Mouse (Mus musculus) CD4-positive helper T cell, adult 2 months (primary cell): ENCODE measurements around the gene Fam107b.
A peak's percentile ranks its signal among the peaks of the same experiment; 100 is the strongest.

Experiments
- DNase-seq: peaks from one replicate; pipeline ENCODE4 v3.0.0-alpha.2; 2012; ENCODE audit warnings: low read depth, missing footprints, low spot score

The Fam107b gene

GRCm38 (mm10) chr2:3739351-3739961, 169.2 kb downstream of the Fam107b start:
- no peak for DNase-seq

- no peak for DNase-seq
Observed at GRCm38 (mm10) chr2:3740256-3740655, 170.0 kb downstream of the Fam107b start.

- no peak for DNase-seq
Observed at GRCm38 (mm10) chr2:3740670-3741069, 170.4 kb downstream of the Fam107b start.

- DNase-seq: peak; percentile 45
Observed at GRCm38 (mm10) chr2:3742519-3742918, 172.2 kb downstream of the Fam107b start.

GRCm38 (mm10) chr2:3745041-3745440, 174.8 kb downstream of the Fam107b start:
- DNase-seq: no peak

GRCm38 (mm10) chr2:3745910-3746606, 175.8 kb downstream of the Fam107b start:
- no peak for DNase-seq

- no peak for DNase-seq
Observed at GRCm38 (mm10) chr2:3748714-3749503, 178.6 kb downstream of the Fam107b start.

- DNase-seq: peak; percentile 64
Observed at GRCm38 (mm10) chr2:3749504-3750024, 179.3 kb downstream of the Fam107b start.

- peak; percentile 70 for DNase-seq
Observed at GRCm38 (mm10) chr2:3750126-3750525, 179.8 kb downstream of the Fam107b start.

- no peak for DNase-seq
Observed at GRCm38 (mm10) chr2:3752365-3752764, 182.1 kb downstream of the Fam107b start.

- DNase-seq: no peak
Observed at GRCm38 (mm10) chr2:3752893-3753292, 182.6 kb downstream of the Fam107b start.

- DNase-seq: peak; percentile 78
Observed at GRCm38 (mm10) chr2:3753749-3754148, 183.5 kb downstream of the Fam107b start.

- no peak for DNase-seq
Observed at GRCm38 (mm10) chr2:3755936-3756335, 185.6 kb downstream of the Fam107b start.

- no peak for DNase-seq
Observed at GRCm38 (mm10) chr2:3758406-3758805, 188.1 kb downstream of the Fam107b start.

- no peak for DNase-seq
Observed at GRCm38 (mm10) chr2:3760234-3760836, 190.0 kb downstream of the Fam107b start.

GRCm38 (mm10) chr2:3764136-3764535, 193.8 kb downstream of the Fam107b start:
- DNase-seq: no peak

GRCm38 (mm10) chr2:3765957-3766783, 195.9 kb downstream of the Fam107b start:
- no peak for DNase-seq

GRCm38 (mm10) chr2:3769260-3769659, 199.0 kb downstream of the Fam107b start:
- DNase-seq: peak; percentile 81

GRCm38 (mm10) chr2:3769786-3770318, 199.6 kb downstream of the Fam107b start:
- no peak for DNase-seq

GRCm38 (mm10) chr2:3770383-3770782, 200.1 kb downstream of the Fam107b start:
- no peak for DNase-seq

GRCm38 (mm10) chr2:3771483-3771882, 201.2 kb downstream of the Fam107b start:
- DNase-seq: no peak
